Mouse (Mus musculus) liver, embryonic 14.5 days (tissue): ENCODE measurements around the gene Lhx8.

Experiments
- CTCF ChIP-seq: IDR thresholded peaks from 2 replicates; pipeline ENCODE4 v1.5.1; 2016; ENCODE audit warnings: antibody characterized with exemption, low read depth, control low read depth
- EP300 ChIP-seq: IDR thresholded peaks from 2 replicates; pipeline ENCODE4 v1.6.1; 2016; ENCODE audit warnings: antibody characterized with exemption, low read depth

- TF ChIP-seq CTCF = no peak
- no peak for TF ChIP-seq EP300
Observed at GRCm38 (mm10) chr3:154373536-154373935, 43.1 kb upstream of the Lhx8 start.
